Mouse (Mus musculus) embryo, embryonic 11.5 days (tissue): ENCODE results near the gene Rab3d.
"Not testable (repeated sequence)": the region's sequence is repeated elsewhere in the genome, so short reads cannot be mapped to it uniquely, and the experiment has no call there.

ENCODE experiments used
- DNase-seq: peaks from one replicate; pipeline ENCODE4 v3.0.0-alpha.2; 2012; ENCODE audit warnings: low read depth, low spot score

Rab3d gene

DNA sequence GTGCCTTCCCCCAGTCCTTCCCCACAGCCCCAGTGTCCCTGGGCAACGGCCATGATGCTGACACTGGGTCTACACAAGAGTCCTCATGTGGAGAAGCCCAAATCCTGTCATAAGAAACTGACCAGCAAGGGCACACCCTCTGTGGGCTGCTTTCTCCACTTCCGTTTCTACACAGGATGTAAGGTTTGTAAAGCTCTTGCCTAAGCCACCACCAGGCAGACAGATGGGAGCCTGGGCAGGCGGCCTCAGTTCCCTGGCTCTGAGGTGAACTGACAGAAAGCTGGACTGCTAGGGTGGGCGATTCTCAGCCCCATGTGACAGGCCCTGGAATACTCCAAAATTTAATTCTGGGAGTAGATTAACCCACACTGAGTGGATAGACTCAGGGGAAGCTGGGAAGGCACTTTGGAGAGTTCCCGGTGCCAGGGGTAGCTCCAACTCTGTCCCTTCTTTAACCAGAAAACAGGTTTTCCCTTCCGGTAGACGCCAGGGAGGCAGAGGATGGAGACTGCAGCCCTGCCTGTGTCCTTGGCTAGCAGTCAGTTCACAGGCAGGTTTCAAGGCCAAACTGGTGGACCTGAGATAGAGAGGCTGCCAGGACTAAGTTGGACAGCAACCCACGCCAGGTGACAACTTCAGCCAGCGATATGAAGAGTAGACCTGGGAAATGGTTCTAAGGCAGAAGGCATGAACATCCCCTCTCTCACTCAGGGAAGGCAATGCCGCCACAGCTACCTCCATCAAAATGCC lies 8.3 kb downstream of the Rab3d start:
- no peak for DNase-seq

DNA sequence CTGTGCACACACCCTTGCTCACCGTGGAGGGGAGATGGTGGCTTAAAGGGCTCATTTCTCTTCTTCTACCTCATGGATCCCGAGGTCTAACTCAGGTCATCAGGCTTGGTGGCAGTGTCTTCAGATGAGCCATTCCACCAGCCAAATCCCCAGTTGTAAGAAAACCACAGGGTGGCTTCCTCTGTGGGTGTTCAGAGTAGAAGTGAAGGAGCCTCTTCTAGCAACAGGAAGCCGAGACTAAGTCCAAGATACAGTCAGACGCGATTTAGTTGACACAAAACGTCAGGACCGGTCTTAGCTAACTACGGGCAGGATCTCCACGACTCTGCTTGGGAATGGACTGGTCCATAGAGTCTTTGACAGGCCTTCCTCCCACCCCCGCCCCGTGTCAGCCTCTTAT lies 9.8 kb downstream of the Rab3d start:
- DNase-seq = no peak

- DNase-seq = no peak
These were observed 14.0 kb downstream of the Rab3d start for GRCm38 (mm10) chr9:21904031-21904430.

GRCm38 (mm10) chr9:21901223-21901820 lies 16.7 kb downstream of the Rab3d start:
- peak; percentile 55 for DNase-seq

GRCm38 (mm10) chr9:21889229-21889628 lies 28.8 kb downstream of the Rab3d start:
- no peak for DNase-seq

DNA sequence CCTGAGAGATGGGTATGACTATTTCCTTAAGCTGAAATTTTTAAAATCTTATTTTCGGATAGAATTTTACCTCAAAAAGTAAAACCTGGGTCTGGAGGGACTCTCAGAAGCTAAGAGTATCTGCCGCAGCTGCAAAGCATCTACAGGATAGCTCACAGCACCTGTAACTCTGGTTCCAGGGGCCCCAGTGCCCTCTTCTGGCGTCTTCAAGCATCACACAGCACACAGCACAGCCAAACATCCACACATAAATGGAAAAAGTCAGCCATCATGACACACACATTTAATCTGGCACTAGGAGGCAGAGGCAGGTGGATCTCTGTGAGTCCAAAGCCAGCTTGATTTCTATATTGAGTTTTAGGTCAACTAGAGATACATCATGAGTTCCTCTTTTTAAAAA lies 41.4 kb downstream of the Rab3d start:
- no peak for DNase-seq

DNA sequence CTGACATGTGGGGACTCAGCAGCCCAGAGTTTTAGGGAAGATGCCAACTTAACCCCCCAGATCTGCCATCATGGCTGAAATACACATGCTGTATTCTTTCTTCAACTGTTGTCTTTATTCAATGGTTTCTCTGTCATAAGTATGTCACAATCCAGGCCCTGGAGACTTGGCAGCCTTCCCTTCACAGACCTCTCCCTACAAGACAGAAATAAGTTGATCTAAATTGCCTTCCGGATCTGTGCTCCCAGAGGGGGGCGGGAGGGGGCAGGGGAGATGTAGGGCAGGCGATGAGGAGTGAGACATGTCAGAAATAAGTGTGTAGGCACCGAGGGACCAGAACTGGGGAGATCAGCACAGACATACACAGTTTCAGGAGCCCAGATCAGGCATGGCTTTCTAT lies 45.8 kb downstream of the Rab3d start:
- DNase-seq = no peak

DNA sequence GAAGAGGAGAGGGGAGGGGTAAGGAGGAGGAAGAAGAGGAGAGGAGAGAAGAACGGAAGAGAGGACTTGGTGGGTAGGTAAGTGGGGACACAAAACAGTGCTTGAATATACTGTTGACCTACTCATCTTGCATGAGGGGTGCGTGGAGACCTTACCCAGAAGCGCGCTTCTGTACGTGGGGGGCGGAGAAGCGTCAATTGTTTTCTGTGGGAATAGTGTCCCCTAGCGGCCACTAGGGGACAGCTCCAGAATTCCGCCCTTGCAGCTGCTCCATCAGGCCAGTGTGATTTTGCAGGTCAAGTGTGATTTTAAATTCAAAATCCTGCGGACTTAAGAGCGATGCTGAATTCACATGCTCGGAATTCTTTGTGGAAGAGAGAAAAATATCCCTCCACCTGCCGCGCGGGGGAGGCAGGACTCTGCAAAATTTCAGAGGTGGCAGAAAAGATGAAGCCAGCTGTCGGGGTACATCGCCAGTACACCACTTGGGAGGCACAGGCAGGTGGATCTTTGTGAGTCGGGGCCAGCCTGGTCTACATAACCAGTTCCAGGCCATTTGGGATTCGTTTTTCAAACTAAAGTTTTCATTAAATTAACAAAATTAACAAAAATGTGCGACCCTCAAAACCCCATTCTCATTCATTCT lies 47.0 kb downstream of the Rab3d start:
- no peak for DNase-seq

GRCm38 (mm10) chr9:21869290-21869689 lies 48.7 kb downstream of the Rab3d start:
- DNase-seq = not testable (repeated sequence)

- no peak for DNase-seq
These were observed 50.3 kb downstream of the Rab3d start for GRCm38 (mm10) chr9:21867726-21868125.

- no peak for DNase-seq
These were observed 51.4 kb downstream of the Rab3d start for GRCm38 (mm10) chr9:21866641-21867040.

- DNase-seq = no peak
These were observed 52.2 kb downstream of the Rab3d start for GRCm38 (mm10) chr9:21865673-21866398.

- DNase-seq = no peak
These were observed 55.8 kb downstream of the Rab3d start for GRCm38 (mm10) chr9:21862181-21862580.

DNA sequence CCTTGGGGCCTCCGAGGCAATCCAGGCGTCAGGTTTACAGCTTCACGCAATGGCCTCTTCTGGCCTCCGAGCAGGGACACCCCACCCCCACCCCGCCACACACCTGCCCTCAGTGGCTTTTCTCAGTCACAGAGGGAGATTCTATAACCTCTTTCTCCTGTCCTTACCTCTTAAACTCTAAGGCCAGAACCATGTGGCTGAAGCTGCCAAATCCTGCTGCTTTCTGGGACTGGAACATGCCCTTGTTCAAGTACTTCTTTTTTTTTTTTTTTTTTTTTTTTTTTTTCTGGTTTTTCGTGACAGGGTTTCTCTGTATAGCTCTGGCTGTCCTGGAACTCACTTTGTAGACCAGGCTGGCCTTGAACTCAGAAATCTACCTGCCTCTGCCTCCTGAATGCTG lies 57.6 kb downstream of the Rab3d start:
- DNase-seq = not testable (repeated sequence)

DNA sequence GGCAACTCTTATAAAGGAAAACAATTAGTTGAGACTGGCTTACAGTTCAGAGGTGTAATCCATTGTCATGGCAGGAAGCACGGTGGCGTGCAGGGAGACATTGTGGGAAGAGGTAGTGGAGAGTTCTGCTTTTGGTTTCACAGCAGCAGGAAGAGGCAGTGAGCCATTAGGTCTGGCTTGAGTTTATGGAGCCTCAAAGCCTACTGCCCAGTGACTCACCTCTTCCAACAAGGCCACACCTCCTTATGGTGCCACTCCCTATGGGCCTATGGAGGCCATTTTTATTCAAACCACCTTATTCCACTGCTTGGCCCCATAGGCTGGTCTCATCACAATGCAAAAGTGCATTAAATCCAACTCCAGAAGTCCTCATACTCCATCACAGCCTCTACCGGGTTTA lies 58.4 kb downstream of the Rab3d start:
- no peak for DNase-seq

- DNase-seq = no peak
These were observed 59.9 kb downstream of the Rab3d start for GRCm38 (mm10) chr9:21858084-21858483.

DNA sequence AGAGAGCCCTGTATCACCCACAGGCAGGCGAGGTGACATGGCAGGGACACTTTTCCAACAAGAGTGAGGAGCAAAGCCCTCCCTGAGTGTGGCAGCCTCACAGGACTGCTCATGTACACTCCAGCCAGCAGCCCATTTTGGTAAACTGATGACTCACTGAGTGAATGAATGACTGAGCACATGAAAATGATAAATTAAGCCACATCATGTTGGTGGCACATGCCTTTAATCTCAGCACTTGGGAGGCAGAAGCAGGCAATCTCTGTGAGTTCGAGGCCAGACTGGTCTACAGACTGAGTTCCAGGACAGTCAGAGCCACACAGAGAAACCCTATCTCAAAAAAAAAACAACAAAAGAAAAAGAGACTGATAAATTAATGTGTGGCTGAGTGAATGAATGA lies 60.5 kb downstream of the Rab3d start:
- no peak for DNase-seq
